In genomic region chr11:69421131-69421977, GRCm38 (mm10) we compare ENCODE assay signal across 8 mouse cellular contexts. TPM values are rescaled to one million over a fixed set of nuclear protein-coding genes. Genes with fewer than 3 reads are reported as not detected.
DNase-seq lines count a peak whose midpoint lies in the region; ATAC-seq and TF ChIP-seq lines count a peak whose summit lies in the region.

No protein-coding gene starts in this region.

- no peak for TF ChIP-seq CTCF in cerebellum, adult 2 months (IDR thresholded peaks at IDR 0.05; ENCODE audit: borderline replicate concordance, insufficient read depth, low read depth, low read length)

- H3K4me1 ChIP-seq in cerebellum, adult 2 months (ENCODE audit: control insufficient read depth, insufficient read depth, low read length) = no peaks in the 10 kb centered on the region
- peaks cover 80% of the 10 kb centered on the region for H3K4me1 ChIP-seq in liver, embryonic 12.5 days
- H3K4me1 ChIP-seq in hindbrain, embryonic 12.5 days = peaks cover 49% of the 10 kb centered on the region
- H3K4me1 ChIP-seq in midbrain, embryonic 14.5 days (ENCODE audit: control insufficient read depth, insufficient read depth, low read length) = peaks cover 28% of the 10 kb centered on the region

- H3K9me3 ChIP-seq in liver, embryonic 12.5 days (replicated peaks) = no peaks in the 10 kb centered on the region
- no peaks in the 10 kb centered on the region for H3K9me3 ChIP-seq in hindbrain, embryonic 12.5 days (replicated peaks)
- H3K9me3 ChIP-seq in midbrain, embryonic 14.5 days (ENCODE audit: control insufficient read depth, low read length) = no peaks in the 10 kb centered on the region

- H3K27me3 ChIP-seq in cerebellum, adult 2 months (ENCODE audit: control insufficient read depth, insufficient read depth, low read length) = no peaks in the 10 kb centered on the region
- peaks cover 42% of the 10 kb centered on the region for H3K27me3 ChIP-seq in liver, embryonic 12.5 days (replicated peaks)
- peaks cover 33% of the 10 kb centered on the region for H3K27me3 ChIP-seq in hindbrain, embryonic 12.5 days
- H3K27me3 ChIP-seq in midbrain, embryonic 14.5 days (ENCODE audit: control insufficient read depth, insufficient read depth, low read length) = peaks cover 23% of the 10 kb centered on the region

- peak; percentile 10 to 15 for DNase-seq in cerebellum, postnatal 10 days
- DNase-seq in cerebellum, adult 2 months = no peak
- no peak for DNase-seq in liver
- no peak for DNase-seq in midbrain, embryonic 14.5 days
- DNase-seq in urinary bladder, postnatal 36 days (ENCODE audit: low spot score in 2 of 2) = no peak
- DNase-seq in layer of hippocampus, adult 9-11 months = no peak

- no peak overlapping the region for H3K9ac ChIP-seq in liver, embryonic 12.5 days
- H3K9ac ChIP-seq in hindbrain, embryonic 12.5 days = peak overlapping the region; percentile 23; the same call in 1 of the 2 replicates
- no peak overlapping the region for H3K9ac ChIP-seq in midbrain, embryonic 14.5 days (replicated peaks; ENCODE audit: low read length)

- 29% methylated on average over 25 of the region's 25 CpGs for WGBS in cerebellum, adult 2 months
- 29% methylated on average over 25 of the region's 25 CpGs for WGBS in liver, embryonic 12.5 days (ENCODE audit: insufficient replicate concordance)
- WGBS in hindbrain, embryonic 12.5 days = 12% methylated on average over 25 of the region's 25 CpGs
- WGBS in midbrain, embryonic 14.5 days = 11% methylated on average over 25 of the region's 25 CpGs

- TF ChIP-seq POLR2A in cerebellum, adult 2 months (IDR thresholded peaks at IDR 0.05; ENCODE audit: borderline replicate concordance, insufficient read depth, low read length) = no peak

- no peak overlapping the region for H3K4me3 ChIP-seq in cerebellum, adult 2 months (replicated peaks; ENCODE audit: insufficient read depth, low read depth, low read length)
- H3K4me3 ChIP-seq in liver, embryonic 12.5 days = 0 out of 2 replicates have a peak overlapping the region, but pooled peaks have one; percentile 60
- H3K4me3 ChIP-seq in hindbrain, embryonic 12.5 days = no peak overlapping the region; the same call in 1 of the 2 replicates
- H3K4me3 ChIP-seq in midbrain, embryonic 14.5 days (replicated peaks; ENCODE audit: low read depth, low read length) = 0 out of 2 replicates have a peak overlapping the region, but pooled peaks have one; percentile 2

- no peaks in the 10 kb centered on the region for H3K36me3 ChIP-seq in liver, embryonic 12.5 days
- no peaks in the 10 kb centered on the region for H3K36me3 ChIP-seq in hindbrain, embryonic 12.5 days
- no peaks in the 10 kb centered on the region for H3K36me3 ChIP-seq in midbrain, embryonic 14.5 days (ENCODE audit: control insufficient read depth, insufficient read depth, low read length)

- peak overlapping the region; percentile 100 for H3K4me2 ChIP-seq in liver, embryonic 12.5 days
- peak overlapping the region; percentile 99; the same call in 1 of the 2 replicates for H3K4me2 ChIP-seq in hindbrain, embryonic 12.5 days (replicated peaks)
- 0 out of 2 replicates have a peak overlapping the region, but pooled peaks have one; percentile 12 for H3K4me2 ChIP-seq in midbrain, embryonic 14.5 days (ENCODE audit: low read length)

- no peak for ATAC-seq in liver, embryonic 12.5 days
- ATAC-seq in hindbrain, embryonic 12.5 days (ENCODE audit: low FRiP score) = no peak
- no peak for ATAC-seq in midbrain, embryonic 14.5 days (ENCODE audit: low FRiP score, low TSS enrichment)

- no peak overlapping the region for H3K27ac ChIP-seq in cerebellum, adult 2 months (ENCODE audit: insufficient read depth, low read length)
- H3K27ac ChIP-seq in liver, embryonic 12.5 days = no peak overlapping the region
- no peak overlapping the region for H3K27ac ChIP-seq in hindbrain, embryonic 12.5 days
- no peak overlapping the region for H3K27ac ChIP-seq in midbrain, embryonic 14.5 days (replicated peaks; ENCODE audit: low read depth, low read length)

RNA-seq across cellular contexts. Expression of gene Kdm6b, which starts 7.9 kb away (rescaled TPM):
- 14.0 and 16.5 TPM in 2 replicates for polyA plus RNA-seq in cerebellum, adult 2 months (2012; rRNA removed)
- polyA plus RNA-seq in liver, embryonic 12.5 days (2016; fragmentation: Nextera tagmentation; extraction: Ambion mirVana) = 7.1 and 7.5 TPM in 2 replicates
- polyA plus RNA-seq in hindbrain, embryonic 12.5 days (2016; fragmentation: Nextera tagmentation; extraction: Ambion mirVana) = 51.4 and 51.6 TPM in 2 replicates
- polyA plus RNA-seq in midbrain, embryonic 14.5 days (2014; fragmentation: Nextera tagmentation; extraction: Ambion mirVana) = 41.1 and 41.2 TPM in 2 replicates

RNA-seq across cellular contexts. Expression of gene Tmem88, which starts 23.3 kb away (rescaled TPM):
- 5.7 and 6.0 TPM in 2 replicates for polyA plus RNA-seq in cerebellum, adult 2 months (2012; rRNA removed)
- 14.4 and 15.4 TPM in 2 replicates for polyA plus RNA-seq in liver, embryonic 12.5 days (2016; fragmentation: Nextera tagmentation; extraction: Ambion mirVana)
- 13.2 and 14.8 TPM in 2 replicates for polyA plus RNA-seq in hindbrain, embryonic 12.5 days (2016; fragmentation: Nextera tagmentation; extraction: Ambion mirVana)
- polyA plus RNA-seq in midbrain, embryonic 14.5 days (2014; fragmentation: Nextera tagmentation; extraction: Ambion mirVana) = 2.6 and 4.9 TPM in 2 replicates

RNA-seq across cellular contexts. Expression of gene Cyb5d1, which starts 25.9 kb away (rescaled TPM):
- polyA plus RNA-seq in cerebellum, adult 2 months (2012; rRNA removed) = 40.2 and 41.9 TPM in 2 replicates
- 15.1 and 15.7 TPM in 2 replicates for polyA plus RNA-seq in liver, embryonic 12.5 days (2016; fragmentation: Nextera tagmentation; extraction: Ambion mirVana)
- 48.0 and 50.5 TPM in 2 replicates for polyA plus RNA-seq in hindbrain, embryonic 12.5 days (2016; fragmentation: Nextera tagmentation; extraction: Ambion mirVana)
- polyA plus RNA-seq in midbrain, embryonic 14.5 days (2014; fragmentation: Nextera tagmentation; extraction: Ambion mirVana) = 17.0 and 24.8 TPM in 2 replicates

RNA-seq across cellular contexts. Expression of gene Naa38, which starts 26.1 kb away (rescaled TPM):
- polyA plus RNA-seq in cerebellum, adult 2 months (2012; rRNA removed) = 193 and 200 TPM in 2 replicates
- 111 and 119 TPM in 2 replicates for polyA plus RNA-seq in liver, embryonic 12.5 days (2016; fragmentation: Nextera tagmentation; extraction: Ambion mirVana)
- 94.0 and 103 TPM in 2 replicates for polyA plus RNA-seq in hindbrain, embryonic 12.5 days (2016; fragmentation: Nextera tagmentation; extraction: Ambion mirVana)
- 97.6 and 123 TPM in 2 replicates for polyA plus RNA-seq in midbrain, embryonic 14.5 days (2014; fragmentation: Nextera tagmentation; extraction: Ambion mirVana)

RNA-seq across cellular contexts. Expression of gene Chd3, which starts 52.1 kb away (rescaled TPM):
- 111 and 115 TPM in 2 replicates for polyA plus RNA-seq in cerebellum, adult 2 months (2012; rRNA removed)
- 4.7 and 6.4 TPM in 2 replicates for polyA plus RNA-seq in liver, embryonic 12.5 days (2016; fragmentation: Nextera tagmentation; extraction: Ambion mirVana)
- polyA plus RNA-seq in hindbrain, embryonic 12.5 days (2016; fragmentation: Nextera tagmentation; extraction: Ambion mirVana) = 93.4 and 97.6 TPM in 2 replicates
- 77.5 and 80.8 TPM in 2 replicates for polyA plus RNA-seq in midbrain, embryonic 14.5 days (2014; fragmentation: Nextera tagmentation; extraction: Ambion mirVana)

Comparison
In these comparisons a context has a peak if more than half of its experiments do, and no peak if none do; other contexts are left out.
1. DNase-seq: peak in cerebellum, postnatal 10 days (2 of 2); none in cerebellum, adult 2 months (0 of 2), liver (single experiment), midbrain, embryonic 14.5 days (single experiment), urinary bladder, postnatal 36 days (0 of 2) and layer of hippocampus, adult 9-11 months (single experiment).
2. H3K4me3 ChIP-seq: peak in liver, embryonic 12.5 days (single experiment) and midbrain, embryonic 14.5 days (single experiment); none in cerebellum, adult 2 months (single experiment) and hindbrain, embryonic 12.5 days (single experiment).
3. H3K4me2 ChIP-seq: peak in every context shown above with its lines; median percentile 100 in liver, embryonic 12.5 days; 99 in hindbrain, embryonic 12.5 days; 12 in midbrain, embryonic 14.5 days.